Mouse (Mus musculus): ENCODE results near the gene Fbln7.

DNA sequence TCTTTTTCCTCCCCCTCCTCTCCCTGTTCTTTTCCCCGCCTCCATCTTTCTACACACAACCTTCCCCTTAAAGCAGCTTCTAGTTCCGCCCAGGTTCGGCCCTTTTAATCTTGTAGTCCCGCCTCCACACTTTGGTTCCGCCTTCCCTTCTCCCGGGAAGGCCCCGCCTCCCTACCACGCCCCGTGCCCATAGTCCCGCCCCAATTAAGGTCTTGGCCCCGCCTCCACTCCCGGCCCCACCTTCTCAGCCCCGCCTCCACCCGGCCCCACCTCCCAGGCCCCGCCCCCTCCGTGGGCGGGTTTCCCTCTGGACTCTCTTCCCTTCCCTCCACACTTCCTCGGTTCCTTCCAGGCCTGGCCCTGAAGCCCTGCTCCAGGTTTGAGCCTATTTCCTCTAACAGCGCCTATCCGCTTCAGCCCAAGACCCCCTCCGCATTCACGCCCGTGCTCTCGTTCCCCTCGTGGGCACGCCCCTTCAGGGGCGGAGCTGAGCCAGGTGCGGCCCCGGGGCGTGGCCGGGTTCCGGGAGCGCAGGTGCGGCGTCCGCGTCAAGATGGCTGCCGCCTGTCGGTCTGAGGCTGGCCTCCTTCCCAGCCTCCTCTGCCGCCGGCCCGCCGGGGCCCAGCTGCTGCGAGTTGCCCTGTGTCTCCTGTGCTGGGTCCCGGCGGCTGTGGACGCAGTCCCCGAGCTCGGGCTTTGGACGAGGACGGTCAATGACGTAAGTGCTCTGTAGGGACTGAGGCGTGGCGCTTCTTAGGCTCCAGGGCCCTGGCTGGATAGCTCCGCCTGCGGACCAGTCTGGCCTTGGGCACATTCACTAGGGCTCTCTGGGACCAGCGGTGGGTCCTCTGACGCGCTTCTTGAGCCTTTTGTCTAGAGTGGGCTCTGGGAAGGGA is 44.7 kb upstream of the Fbln7 start, which contains the start of gene Tmem87b:
- TF ChIP-seq CTCF (IDR thresholded peaks at IDR 0.05; ENCODE audit: insufficient read depth, low read length): no peak
- TF ChIP-seq POLR2A (IDR thresholded peaks at IDR 0.05; ENCODE audit: borderline replicate concordance, extremely low read depth, low read depth, low read length): peak; percentile 84; the same call in 1 of the 2 replicates

All from lung, adult 2 months (tissue).